Mouse (Mus musculus) midbrain, embryonic 13.5 days (tissue): Measurements from ENCODE around the gene Tmtc4. TPM values are rescaled to one million over a fixed set of nuclear protein-coding genes. Genes with fewer than 3 reads are reported as not detected.

Source experiments
- ATAC-seq: fragments of 200-750 bp; cut with Nextera tagmentation; 2 replicates; pipeline ENCODE4 v1.8.0; 2017; ENCODE audit warnings: mild to moderate bottlenecking, moderate TSS enrichment, moderate library complexity
- H3K27ac ChIP-seq: fragments of 300-500 bp; sonication (generic); 2 replicates; pipeline ENCODE4 v1.5.1; 2015; ENCODE audit warnings: inconsistent platforms, mild to moderate bottlenecking, moderate library complexity
- H3K27me3 ChIP-seq: fragments of 300-500 bp; sonication (generic); 2 replicates; pipeline ENCODE4 v1.6.1; 2015; ENCODE audit warnings: mild to moderate bottlenecking, inconsistent platforms
- H3K36me3 ChIP-seq: fragments of 300-500 bp; sonication (generic); 2 replicates; pipeline ENCODE4 v1.6.1; 2015; ENCODE audit warnings: mild to moderate bottlenecking, inconsistent platforms
- H3K4me1 ChIP-seq: fragments of 300-500 bp; sonication (generic); replicated peaks from 2 replicates; pipeline ENCODE4 v1.6.1; 2015; ENCODE audit warnings: inconsistent platforms
- H3K4me2 ChIP-seq: fragments of 300-500 bp; sonication (generic); replicated peaks from 2 replicates; pipeline ENCODE4 v1.6.1; 2015; ENCODE audit warnings: moderate library complexity, mild to moderate bottlenecking, inconsistent platforms
- H3K4me3 ChIP-seq: fragments of 300-500 bp; sonication (generic); replicated peaks from 2 replicates; pipeline ENCODE4 v1.5.1; 2015; ENCODE audit warnings: mild to moderate bottlenecking, inconsistent platforms
- H3K9ac ChIP-seq: fragments of 300-500 bp; sonication (generic); replicated peaks from 2 replicates; pipeline ENCODE4 v1.6.1; 2015; ENCODE audit warnings: mild to moderate bottlenecking, inconsistent platforms
- H3K9me3 ChIP-seq: fragments of 300-500 bp; sonication (generic); 2 replicates; pipeline ENCODE4 v1.6.1; 2016; ENCODE audit warnings: mild to moderate bottlenecking, inconsistent platforms
- WGBS: fragments of 180-500 bp; shearing (Covaris S2); methylation state at CpG from one replicate; pipeline ENCODE4 v1.1.7; 2015; 5-methylcytosine and 5-hydroxymethylcytosine counted together
- polyA plus RNA-seq: library from polyadenylated mRNA; unstranded; fragments of >200 nt; fragmentation: Nextera tagmentation; extraction: Ambion mirVana; gene quantifications from 2 replicates; pipeline ENCODE4 v1.2.1, GENCODE M21; 2015

Tmtc4 gene
- polyA plus RNA-seq, 1 experiment from 2014 or later = 48.1 TPM

DNA sequence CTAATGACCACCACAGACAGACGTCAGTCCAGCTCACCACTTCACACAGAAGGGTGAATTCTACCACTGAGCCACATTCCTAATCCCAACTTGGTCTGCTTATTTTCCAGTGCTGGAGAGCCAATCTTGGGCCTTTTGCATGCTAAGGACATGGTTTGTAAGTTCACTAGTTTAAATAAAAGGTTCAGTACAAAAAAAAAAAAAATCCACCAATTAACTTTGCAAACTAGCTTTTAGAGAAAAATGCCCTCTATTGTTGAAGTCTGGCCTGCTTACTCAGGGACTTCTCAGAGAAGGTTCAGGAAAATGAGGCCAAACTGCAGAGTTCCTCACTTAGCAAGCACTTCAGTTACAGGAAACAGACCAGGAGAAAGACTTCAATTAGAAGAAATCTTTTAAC is 71.7 kb downstream of the Tmtc4 start:
- no peak for ATAC-seq
- H3K9ac ChIP-seq = no peak overlapping the region
- H3K4me3 ChIP-seq = no peak overlapping the region
- peaks cover 5% of the 10 kb centered on the region for H3K9me3 ChIP-seq
- peak overlapping the region; percentile 99 for H3K4me2 ChIP-seq
- WGBS = 46% methylated on average over 1 of the region's 1 CpGs
- peaks cover 35% of the 10 kb centered on the region for H3K27me3 ChIP-seq
- H3K4me1 ChIP-seq = peaks cover 11% of the 10 kb centered on the region
- H3K27ac ChIP-seq = no peak overlapping the region
- peaks cover 8% of the 10 kb centered on the region; the same call in 1 of the 2 replicates for H3K36me3 ChIP-seq

DNA sequence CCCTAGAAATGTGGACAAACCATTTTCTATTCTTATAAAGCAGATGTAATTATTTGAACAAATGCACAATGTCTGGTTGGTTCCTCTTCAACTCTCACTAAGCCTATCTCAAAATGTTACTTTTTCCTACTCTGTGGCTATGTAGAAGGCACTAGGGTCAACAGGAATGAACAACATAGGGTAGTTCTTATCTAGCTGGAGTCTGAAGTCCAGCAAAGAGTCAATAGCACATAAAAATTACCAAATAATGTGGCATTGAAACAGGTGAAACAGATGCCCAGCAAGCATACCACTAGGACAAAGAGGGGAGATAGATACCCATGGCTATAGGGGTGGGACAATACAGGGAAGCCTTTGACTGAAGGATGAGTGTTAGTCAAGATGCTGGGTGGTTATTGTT is 72.6 kb downstream of the Tmtc4 start:
- Histone ChIP-seq H3K9me3 (peaks cover 5% of the 10 kb centered on the region), H3K27ac (no peak overlapping the region), H3K9ac (no peak overlapping the region), H3K36me3 (peaks cover 8% of the 10 kb centered on the region; the same call in 1 of the 2 replicates), H3K4me2 (no peak overlapping the region), H3K27me3 (peaks cover 35% of the 10 kb centered on the region), H3K4me3 (no peak overlapping the region), H3K4me1 (peaks cover 11% of the 10 kb centered on the region)
- ATAC-seq = no peak

DNA sequence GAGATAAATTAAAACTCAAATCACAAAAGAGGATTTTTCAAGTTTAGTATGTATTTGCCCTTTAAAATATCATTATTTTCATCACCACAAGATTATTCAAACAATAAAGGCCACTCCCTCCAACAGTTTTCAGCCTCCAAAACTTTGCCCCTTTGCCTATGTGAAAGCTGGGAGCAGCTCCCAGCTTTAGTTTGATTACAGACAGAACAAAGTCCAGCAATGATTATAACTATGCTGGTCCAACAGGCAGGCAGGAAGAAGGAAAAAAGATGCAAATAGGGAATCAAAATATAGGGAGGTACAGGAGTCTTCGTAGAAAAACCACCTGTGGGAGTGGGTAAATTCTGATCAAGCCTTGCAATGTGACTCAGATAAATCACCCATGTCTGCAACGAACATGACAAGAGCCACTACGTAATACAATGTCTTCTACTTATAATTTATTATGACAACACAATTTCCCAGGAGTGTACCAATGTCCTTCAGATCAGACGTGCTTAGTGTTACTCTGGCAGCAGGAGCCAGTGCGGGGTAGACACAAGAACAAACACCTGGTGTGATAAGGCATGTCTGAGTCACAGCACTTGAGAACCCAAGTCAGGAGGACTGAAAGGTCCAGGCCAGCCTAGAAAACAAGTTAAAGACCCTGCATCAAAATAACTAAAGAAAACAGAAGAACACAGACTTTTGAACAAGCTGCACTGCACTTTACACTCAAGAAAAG is 74.3 kb downstream of the Tmtc4 start:
- Histone ChIP-seq H3K4me2 (no peak overlapping the region), H3K36me3 (peaks cover 8% of the 10 kb centered on the region; the same call in 1 of the 2 replicates)

GRCm38 (mm10) chr14:122908075-122908474 is 75.8 kb downstream of the Tmtc4 start:
- ATAC-seq = no peak
- H3K9ac ChIP-seq = no peak overlapping the region

More for the DNA sequence above, 74.3 kb downstream of the Tmtc4 start:
- Histone ChIP-seq H3K4me1 (peaks cover 11% of the 10 kb centered on the region), H3K4me3 (no peak overlapping the region), H3K27ac (no peak overlapping the region), H3K27me3 (peaks cover 35% of the 10 kb centered on the region), H3K9me3 (peaks cover 5% of the 10 kb centered on the region), H3K9ac (no peak overlapping the region)
- ATAC-seq = no peak
- WGBS = 88% methylated on average over 5 of the region's 5 CpGs

DNA sequence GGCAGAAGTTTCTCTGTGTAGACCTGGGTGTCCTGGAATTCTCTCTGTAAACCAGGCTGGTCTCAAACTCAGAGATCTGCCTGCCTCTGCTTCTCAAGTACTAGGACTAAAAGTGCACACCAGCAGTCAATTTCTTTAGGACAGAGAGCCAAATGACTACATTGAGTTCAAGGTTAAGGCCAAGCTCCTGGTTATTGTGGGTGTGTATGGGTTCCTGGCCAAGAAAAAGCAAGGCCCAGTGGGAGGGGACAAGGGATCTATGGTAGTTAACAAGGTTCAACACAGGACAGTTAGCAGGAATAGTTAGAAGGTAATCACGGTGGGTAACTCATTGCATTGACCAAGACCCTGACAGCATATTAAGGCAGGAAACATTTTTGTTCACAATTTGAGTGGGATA is 78.8 kb downstream of the Tmtc4 start:
- no peak overlapping the region for H3K27ac ChIP-seq
- H3K9me3 ChIP-seq = peaks cover 5% of the 10 kb centered on the region
- no peak overlapping the region for H3K4me2 ChIP-seq
- H3K9ac ChIP-seq = no peak overlapping the region
- H3K4me1 ChIP-seq = no peaks in the 10 kb centered on the region
- no peak overlapping the region for H3K4me3 ChIP-seq
- WGBS = 98% methylated on average over 1 of the region's 1 CpGs
- peaks cover 8% of the 10 kb centered on the region; the same call in 1 of the 2 replicates for H3K36me3 ChIP-seq
- no peaks in the 10 kb centered on the region for H3K27me3 ChIP-seq
- ATAC-seq = no peak

More at GRCm38 (mm10) chr14:122908075-122908474, 75.8 kb downstream of the Tmtc4 start:
- Histone ChIP-seq H3K4me1 (peaks cover 7% of the 10 kb centered on the region), H3K27ac (no peak overlapping the region), H3K4me3 (no peak overlapping the region), H3K4me2 (no peak overlapping the region), H3K36me3 (peaks cover 8% of the 10 kb centered on the region; the same call in 1 of the 2 replicates), H3K27me3 (peaks cover 23% of the 10 kb centered on the region), H3K9me3 (peaks cover 5% of the 10 kb centered on the region)
- WGBS = 93% methylated on average over 4 of the region's 4 CpGs

GRCm38 (mm10) chr14:122903923-122904351 is 79.9 kb downstream of the Tmtc4 start:
- Histone ChIP-seq H3K27me3 (no peaks in the 10 kb centered on the region), H3K9ac (no peak overlapping the region), H3K36me3 (peaks cover 8% of the 10 kb centered on the region; the same call in 1 of the 2 replicates), H3K4me1 (no peaks in the 10 kb centered on the region), H3K27ac (no peak overlapping the region), H3K4me3 (no peak overlapping the region), H3K9me3 (peaks cover 5% of the 10 kb centered on the region), H3K4me2 (no peak overlapping the region)
- ATAC-seq = no peak
- WGBS = 73% methylated on average over 2 of the region's 2 CpGs

- peak; percentile 45; the same call in 1 of the 2 replicates for ATAC-seq
- H3K4me1 ChIP-seq = no peaks in the 10 kb centered on the region
These were observed 81.0 kb downstream of the Tmtc4 start for GRCm38 (mm10) chr14:122902884-122903283.

DNA sequence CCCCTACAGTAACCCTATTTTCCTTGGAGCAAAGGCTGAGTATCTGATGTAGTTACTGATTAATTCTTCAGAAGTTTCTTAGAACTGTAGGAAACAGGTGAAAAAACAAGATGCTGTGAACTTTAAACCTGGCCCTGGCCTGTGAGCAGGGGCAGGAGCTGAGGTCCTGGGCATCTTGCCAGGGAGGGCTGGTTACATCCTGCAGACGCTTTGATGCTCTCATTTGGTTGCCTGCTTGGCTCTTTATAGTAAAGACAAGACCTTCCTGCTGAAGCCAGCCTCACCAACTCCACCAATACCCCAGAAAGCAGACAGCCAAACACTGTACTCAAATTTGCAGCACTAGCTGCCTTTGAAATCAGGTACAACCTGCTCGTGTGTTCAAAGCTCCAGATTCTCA is 81.7 kb downstream of the Tmtc4 start:
- WGBS = 67% methylated on average over 2 of the region's 2 CpGs
- no peak for ATAC-seq
- H3K4me3 ChIP-seq = no peak overlapping the region
- H3K36me3 ChIP-seq = no peaks in the 10 kb centered on the region
- H3K27ac ChIP-seq = no peak overlapping the region
- no peak overlapping the region for H3K9ac ChIP-seq
- no peaks in the 10 kb centered on the region; the same call in 1 of the 2 replicates for H3K9me3 ChIP-seq
- H3K27me3 ChIP-seq = no peaks in the 10 kb centered on the region
- no peaks in the 10 kb centered on the region for H3K4me1 ChIP-seq
- no peak overlapping the region for H3K4me2 ChIP-seq

More at GRCm38 (mm10) chr14:122902884-122903283, 81.0 kb downstream of the Tmtc4 start:
- no peak overlapping the region for H3K9ac ChIP-seq
- H3K4me3 ChIP-seq = no peak overlapping the region
- no peak overlapping the region for H3K4me2 ChIP-seq
- 81% methylated on average over 4 of the region's 4 CpGs for WGBS
- peaks cover under 1% of the 10 kb centered on the region; the same call in 1 of the 2 replicates for H3K36me3 ChIP-seq
- no peaks in the 10 kb centered on the region; the same call in 1 of the 2 replicates for H3K9me3 ChIP-seq
- no peaks in the 10 kb centered on the region for H3K27me3 ChIP-seq
- no peak overlapping the region for H3K27ac ChIP-seq

DNA sequence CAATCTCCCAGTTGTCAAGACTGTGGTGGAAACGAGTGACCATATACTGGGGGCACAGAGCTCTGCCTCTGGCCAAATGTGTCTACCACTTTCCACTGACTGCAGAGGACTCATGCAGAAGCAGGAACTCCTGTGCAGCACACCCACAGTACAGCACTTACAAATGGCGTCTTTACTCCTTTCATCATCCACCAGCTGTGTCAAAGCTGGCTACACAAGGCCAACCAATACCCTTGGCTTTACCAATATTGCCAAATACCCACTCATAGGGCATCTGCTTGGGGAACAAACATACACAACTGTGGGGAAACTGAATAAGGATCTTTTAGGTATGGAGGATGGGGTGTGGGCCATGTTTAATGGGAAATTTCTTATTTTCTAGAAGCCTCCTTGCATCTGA is 82.1 kb downstream of the Tmtc4 start:
- Histone ChIP-seq H3K36me3 (no peaks in the 10 kb centered on the region), H3K27ac (no peak overlapping the region), H3K27me3 (no peaks in the 10 kb centered on the region), H3K4me1 (no peaks in the 10 kb centered on the region), H3K9me3 (no peaks in the 10 kb centered on the region; the same call in 1 of the 2 replicates), H3K4me2 (no peak overlapping the region), H3K4me3 (no peak overlapping the region), H3K9ac (no peak overlapping the region)
- WGBS = 90% methylated on average over 2 of the region's 2 CpGs
- ATAC-seq = no peak

GRCm38 (mm10) chr14:122901177-122901576 is 82.7 kb downstream of the Tmtc4 start:
- H3K4me2 ChIP-seq = no peak overlapping the region
- ATAC-seq = no peak
- H3K27ac ChIP-seq = no peak overlapping the region
- WGBS = 75% methylated on average over 3 of the region's 3 CpGs
- no peak overlapping the region for H3K4me3 ChIP-seq
- no peak overlapping the region for H3K9ac ChIP-seq
- H3K27me3 ChIP-seq = no peaks in the 10 kb centered on the region
- no peaks in the 10 kb centered on the region for H3K4me1 ChIP-seq
- no peaks in the 10 kb centered on the region; the same call in 1 of the 2 replicates for H3K9me3 ChIP-seq
- H3K36me3 ChIP-seq = no peaks in the 10 kb centered on the region

DNA sequence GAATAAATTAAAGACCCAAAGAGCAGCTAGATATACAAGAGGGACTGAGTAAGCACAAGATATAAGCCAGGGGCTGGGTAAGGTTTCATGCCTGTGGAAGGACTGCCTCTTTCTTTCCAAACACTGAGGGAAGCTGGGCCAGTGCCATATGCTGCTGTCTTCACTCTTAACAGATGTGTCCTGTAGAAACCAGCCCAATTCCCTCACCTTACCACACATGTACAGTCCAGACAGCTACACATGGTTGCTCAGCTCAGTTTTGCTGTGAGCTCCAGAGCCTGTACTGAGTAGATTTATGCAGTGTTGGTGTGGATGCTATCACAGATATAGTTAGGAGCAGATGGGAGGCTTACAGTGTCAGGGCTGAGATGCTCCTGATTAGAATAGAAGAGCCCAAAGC is 83.2 kb downstream of the Tmtc4 start:
- no peaks in the 10 kb centered on the region for H3K9me3 ChIP-seq
- peak; percentile 55 for ATAC-seq
- H3K4me3 ChIP-seq = no peak overlapping the region
- no peaks in the 10 kb centered on the region for H3K27me3 ChIP-seq
- H3K36me3 ChIP-seq = no peaks in the 10 kb centered on the region
- no peak overlapping the region for H3K9ac ChIP-seq
- no peak overlapping the region for H3K4me2 ChIP-seq
- no peaks in the 10 kb centered on the region for H3K4me1 ChIP-seq
- H3K27ac ChIP-seq = no peak overlapping the region

GRCm38 (mm10) chr14:122898550-122898949 is 85.3 kb downstream of the Tmtc4 start:
- H3K27me3 ChIP-seq = no peaks in the 10 kb centered on the region
- no peak overlapping the region for H3K4me3 ChIP-seq
- no peak overlapping the region for H3K4me2 ChIP-seq
- no peaks in the 10 kb centered on the region for H3K36me3 ChIP-seq
- no peak for ATAC-seq
- H3K4me1 ChIP-seq = no peaks in the 10 kb centered on the region
- H3K27ac ChIP-seq = no peak overlapping the region
- H3K9ac ChIP-seq = no peak overlapping the region
- no peaks in the 10 kb centered on the region for H3K9me3 ChIP-seq
